In genomic region chr11:50632270-50632669, GRCm38 (mm10) we compare ENCODE assay signal across 8 mouse cellular contexts. TPM values are rescaled to one million over a fixed set of nuclear protein-coding genes. Genes with fewer than 3 reads are reported as not detected.
DNase-seq lines count a peak whose midpoint lies in the region; ATAC-seq lines count a peak whose summit lies in the region.

No protein-coding gene starts in this region.

- H3K36me3 ChIP-seq in midbrain, embryonic 16.5 days (ENCODE audit: control insufficient read depth, insufficient read depth, low read length), result no peaks in the 10 kb centered on the region
- no peaks in the 10 kb centered on the region for H3K36me3 ChIP-seq in midbrain, embryonic 10.5 days
- no peaks in the 10 kb centered on the region for H3K36me3 ChIP-seq in heart, embryonic 14.5 days (ENCODE audit: control insufficient read depth, insufficient read depth, low read length)
- no peaks in the 10 kb centered on the region for H3K36me3 ChIP-seq in lung, embryonic 16.5 days (ENCODE audit: control insufficient read depth, insufficient read depth, low read length)
- H3K36me3 ChIP-seq in stomach, embryonic 15.5 days, result no peaks in the 10 kb centered on the region

- DNase-seq in midbrain, embryonic 10.5 days (ENCODE audit: low spot score), result no peak
- peak; percentile 62 for DNase-seq in layer of hippocampus, adult 9-11 months

- ATAC-seq in midbrain, embryonic 16.5 days, result 0 out of 2 replicates have a peak, but pooled peaks have one; percentile 32
- ATAC-seq in common myeloid progenitor, adult 5-6 weeks (replicated peaks; ENCODE audit: low read depth, poor library complexity, severe bottlenecking), result peak; percentile 92
- peak; percentile 86 for ATAC-seq in heart, embryonic 14.5 days (ENCODE audit: insufficient number of reproducible peaks, insufficient read depth, low FRiP score, low read depth)
- ATAC-seq in lung, embryonic 16.5 days (ENCODE audit: low read depth), result peak; percentile 80
- peak; percentile 75; the same call in 1 of the 2 replicates for ATAC-seq in stomach, embryonic 15.5 days (ENCODE audit: insufficient read depth, low FRiP score, low read depth)
- no peak for ATAC-seq in erythroid progenitor cell, adult 5-6 weeks (replicated peaks; ENCODE audit: low FRiP score, poor library complexity, severe bottlenecking)

- H3K27me3 ChIP-seq in midbrain, embryonic 16.5 days (ENCODE audit: control insufficient read depth, insufficient read depth, low read depth, low read length), result no peaks in the 10 kb centered on the region
- no peaks in the 10 kb centered on the region for H3K27me3 ChIP-seq in midbrain, embryonic 10.5 days (ENCODE audit: low read depth, poor library complexity, severe bottlenecking)
- H3K27me3 ChIP-seq in heart, embryonic 14.5 days (ENCODE audit: control insufficient read depth, insufficient read depth, low read length), result no peaks in the 10 kb centered on the region
- H3K27me3 ChIP-seq in lung, embryonic 16.5 days (ENCODE audit: control insufficient read depth, insufficient read depth, low read depth, low read length), result no peaks in the 10 kb centered on the region
- no peaks in the 10 kb centered on the region for H3K27me3 ChIP-seq in stomach, embryonic 15.5 days (replicated peaks)

- H3K27ac ChIP-seq in midbrain, embryonic 16.5 days (ENCODE audit: low read length), result no peak overlapping the region
- no peak overlapping the region for H3K27ac ChIP-seq in midbrain, embryonic 10.5 days (replicated peaks)
- H3K27ac ChIP-seq in heart, embryonic 14.5 days (replicated peaks in 1 of 2; ENCODE audit: control insufficient read depth in 1 of 2, insufficient read depth in 1 of 2, low read depth in 2 of 2, low read length in 2 of 2), result peak overlapping the region; percentile 36 to 44
- H3K27ac ChIP-seq in lung, embryonic 16.5 days (ENCODE audit: low read length), result peak overlapping the region; percentile 37
- H3K27ac ChIP-seq in stomach, embryonic 15.5 days, result peak overlapping the region; percentile 59

- no peak overlapping the region for H3K4me3 ChIP-seq in midbrain, embryonic 16.5 days (ENCODE audit: low read depth, low read length)
- H3K4me3 ChIP-seq in midbrain, embryonic 10.5 days, result no peak overlapping the region
- H3K4me3 ChIP-seq in heart, embryonic 14.5 days (ENCODE audit: control insufficient read depth in 1 of 2, insufficient read depth in 1 of 2, low read depth in 1 of 2, low read length in 2 of 2), result no peak overlapping the region
- H3K4me3 ChIP-seq in lung, embryonic 16.5 days (ENCODE audit: low read length), result no peak overlapping the region
- no peak overlapping the region for H3K4me3 ChIP-seq in stomach, embryonic 15.5 days (replicated peaks)

- WGBS in midbrain, embryonic 16.5 days, result 46% methylated on average over 4 of the region's 4 CpGs
- 58% methylated on average over 4 of the region's 4 CpGs for WGBS in midbrain, embryonic 10.5 days
- 22% methylated on average over 4 of the region's 4 CpGs for WGBS in heart, embryonic 14.5 days
- 14% methylated on average over 4 of the region's 4 CpGs for WGBS in lung, embryonic 16.5 days
- WGBS in stomach, embryonic 15.5 days, result 29% methylated on average over 4 of the region's 4 CpGs

- H3K9ac ChIP-seq in midbrain, embryonic 16.5 days (ENCODE audit: low read depth, low read length), result no peak overlapping the region
- 0 out of 2 replicates have a peak overlapping the region, but pooled peaks have one; percentile 22 for H3K9ac ChIP-seq in heart, embryonic 14.5 days (ENCODE audit: low read length)
- H3K9ac ChIP-seq in lung, embryonic 16.5 days (ENCODE audit: low read length), result no peak overlapping the region
- H3K9ac ChIP-seq in stomach, embryonic 15.5 days, result no peak overlapping the region

- H3K9me3 ChIP-seq in midbrain, embryonic 16.5 days (replicated peaks; ENCODE audit: control insufficient read depth, low read length, poor library complexity, severe bottlenecking), result no peaks in the 10 kb centered on the region
- no peaks in the 10 kb centered on the region for H3K9me3 ChIP-seq in midbrain, embryonic 10.5 days (replicated peaks)
- no peaks in the 10 kb centered on the region for H3K9me3 ChIP-seq in heart, embryonic 14.5 days (ENCODE audit: control insufficient read depth, low read length)
- no peaks in the 10 kb centered on the region for H3K9me3 ChIP-seq in lung, embryonic 16.5 days (ENCODE audit: control insufficient read depth, low read length)
- H3K9me3 ChIP-seq in stomach, embryonic 15.5 days, result no peaks in the 10 kb centered on the region

- no peaks in the 10 kb centered on the region for H3K4me1 ChIP-seq in midbrain, embryonic 16.5 days (ENCODE audit: control insufficient read depth, insufficient read depth, low read length)
- H3K4me1 ChIP-seq in midbrain, embryonic 10.5 days, result peaks cover 4% of the 10 kb centered on the region; the same call in 1 of the 2 replicates
- H3K4me1 ChIP-seq in heart, embryonic 14.5 days (ENCODE audit: control insufficient read depth in 2 of 2, insufficient read depth in 2 of 2, low read length in 2 of 2), result peaks cover 16 to 24% of the 10 kb centered on the region in 2 experiments
- H3K4me1 ChIP-seq in lung, embryonic 16.5 days (replicated peaks; ENCODE audit: control insufficient read depth, insufficient read depth, low read length), result peaks cover 28% of the 10 kb centered on the region
- peaks cover 24% of the 10 kb centered on the region for H3K4me1 ChIP-seq in stomach, embryonic 15.5 days

- no peak overlapping the region for H3K4me2 ChIP-seq in midbrain, embryonic 16.5 days (ENCODE audit: low read length)
- H3K4me2 ChIP-seq in heart, embryonic 14.5 days (ENCODE audit: low read length), result no peak overlapping the region
- no peak overlapping the region for H3K4me2 ChIP-seq in lung, embryonic 16.5 days (ENCODE audit: low read depth, low read length)
- no peak overlapping the region for H3K4me2 ChIP-seq in stomach, embryonic 15.5 days

RNA-seq across cellular contexts. Expression of gene Adamts2, which starts 30.4 kb away (rescaled TPM):
- 3.8 and 4.0 TPM in 2 replicates for polyA plus RNA-seq in midbrain, embryonic 16.5 days (2015; fragmentation: Nextera tagmentation; extraction: Ambion mirVana)
- 0.41 and 1.0 TPM in 2 replicates for polyA plus RNA-seq in midbrain, embryonic 10.5 days (2016; fragmentation: Nextera tagmentation; extraction: Ambion mirVana)
- total RNA-seq in common myeloid progenitor, adult 5-6 weeks (2017), result not detected in 2 replicates
- polyA plus RNA-seq in heart, embryonic 14.5 days (2014; fragmentation: Nextera tagmentation; extraction: Ambion mirVana), result 6.6 and 8.0 TPM in 2 replicates
- polyA plus RNA-seq in lung, embryonic 16.5 days (2015; fragmentation: Nextera tagmentation; extraction: Ambion mirVana), result 14.0 and 16.3 TPM in 2 replicates
- polyA plus RNA-seq in stomach, embryonic 15.5 days (2015; fragmentation: Nextera tagmentation; extraction: Ambion mirVana), result 13.3 and 13.6 TPM in 2 replicates
- 0.36 and 0.42 TPM in 2 replicates for total RNA-seq in erythroid progenitor cell, adult 5-6 weeks (2015; ENCODE audit: low replicate concordance)
- total RNA-seq in erythroid progenitor cell, adult 5-6 weeks (2017; ENCODE audit: low replicate concordance), result 0.39 TPM in 1 of 2 replicates, not detected in the other

Comparison
In these comparisons a context has a peak if more than half of its experiments do, and no peak if none do; other contexts are left out.
1. H3K27ac ChIP-seq: peak in heart, embryonic 14.5 days (2 of 2), lung, embryonic 16.5 days (single experiment) and stomach, embryonic 15.5 days (single experiment); none in midbrain, embryonic 16.5 days (single experiment) and midbrain, embryonic 10.5 days (single experiment).